Mouse (Mus musculus) lung, embryonic 16.5 days (tissue): ENCODE measurements at regions not wholly inside any gene's neighbourhood (a gene's known extent, or its start where the extent isn't known, plus 50 kb on each side); places are given as distances from the start of the nearest gene placed in this dataset.
"Not testable (repeated sequence)": the region's sequence is repeated elsewhere in the genome, so short reads cannot be mapped to it uniquely, and the experiment has no call there.

Source experiments
- ATAC-seq: fragments of 200-750 bp; cut with Nextera tagmentation; 2 replicates; pipeline ENCODE4 v1.8.0; 2017; ENCODE audit warnings: low read depth, mild to moderate bottlenecking, moderate library complexity
- H3K27ac ChIP-seq: fragments of 300-500 bp; sonication (generic); 2 replicates; pipeline ENCODE4 v1.5.1; 2014; ENCODE audit warnings: mild to moderate bottlenecking, control low read depth, low read length
- H3K27me3 ChIP-seq: fragments of 300-500 bp; sonication (generic); 2 replicates; pipeline ENCODE4 v1.6.1; 2014; ENCODE audit warnings: low read depth, low read length, mixed read lengths; ENCODE audit not compliant: control insufficient read depth, insufficient read depth
- H3K36me3 ChIP-seq: fragments of 300-500 bp; sonication (generic); 2 replicates; pipeline ENCODE4 v1.6.1; 2014; ENCODE audit warnings: low read length; ENCODE audit not compliant: control insufficient read depth, insufficient read depth
- H3K4me1 ChIP-seq: fragments of 300-500 bp; sonication (generic); replicated peaks from 2 replicates; pipeline ENCODE4 v1.6.1; 2014; ENCODE audit warnings: low read length, mixed read lengths; ENCODE audit not compliant: control insufficient read depth, insufficient read depth
- H3K4me2 ChIP-seq: fragments of 300-500 bp; sonication (generic); 2 replicates; pipeline ENCODE4 v1.6.1; 2014; ENCODE audit warnings: low read depth, low read length, control low read depth
- H3K4me3 ChIP-seq: fragments of 300-500 bp; sonication (generic); 2 replicates; pipeline ENCODE4 v1.5.1; 2014; ENCODE audit warnings: mild to moderate bottlenecking, low read length, control low read depth
- H3K9ac ChIP-seq: fragments of 300-500 bp; sonication (generic); 2 replicates; pipeline ENCODE4 v1.6.1; 2014; ENCODE audit warnings: low read length, control low read depth
- H3K9me3 ChIP-seq: fragments of 300-500 bp; sonication (generic); 2 replicates; pipeline ENCODE4 v1.6.1; 2016; ENCODE audit warnings: low read length; ENCODE audit not compliant: control insufficient read depth
- WGBS: fragments of 180-500 bp; shearing (Covaris S2); extraction: QIAGEN DNeasy Blood & Tissue Kit; methylation state at CpG from one replicate; pipeline ENCODE4 v1.1.7; 2014; 5-methylcytosine and 5-hydroxymethylcytosine counted together

DNA sequence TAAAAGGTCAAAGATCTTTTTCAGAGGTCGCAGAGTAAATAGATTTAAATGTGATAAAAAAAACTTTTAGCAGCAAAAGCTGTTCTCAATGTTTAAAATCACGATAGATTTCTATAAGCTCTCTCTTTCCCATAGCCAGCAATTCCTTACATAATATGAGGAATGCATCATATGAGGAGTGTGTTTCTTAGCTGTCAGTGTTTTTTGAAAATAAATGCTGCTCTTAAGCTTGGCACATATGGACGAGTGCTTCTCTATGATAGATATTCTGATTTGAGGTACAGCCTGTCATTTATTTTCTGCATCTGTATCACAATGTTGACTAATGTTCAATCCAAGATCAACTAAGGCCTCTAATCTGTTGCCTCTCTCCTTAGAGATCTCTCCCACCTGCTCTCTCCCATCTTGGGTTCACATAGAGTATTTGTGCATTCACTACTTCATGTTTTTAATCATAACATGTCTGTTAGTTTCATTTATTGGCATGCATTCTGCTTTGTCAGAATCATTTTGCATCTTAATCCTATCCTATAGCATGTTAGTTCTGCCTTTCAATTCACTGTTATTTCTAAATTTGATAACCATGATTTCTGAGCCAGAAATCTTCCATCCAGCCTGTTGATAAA lies 369.0 kb upstream of the Slc39a10 start:
- Histone ChIP-seq H3K36me3 (no peaks in the 10 kb centered on the region), H3K4me3 (no peak overlapping the region), H3K27ac (no peak overlapping the region), H3K9me3 (no peaks in the 10 kb centered on the region), H3K4me1 (no peaks in the 10 kb centered on the region), H3K4me2 (no peak overlapping the region), H3K27me3 (no peaks in the 10 kb centered on the region), H3K9ac (no peak overlapping the region)
- 58% methylated on average over 3 of the region's 3 CpGs for WGBS
- ATAC-seq, result no peak

DNA sequence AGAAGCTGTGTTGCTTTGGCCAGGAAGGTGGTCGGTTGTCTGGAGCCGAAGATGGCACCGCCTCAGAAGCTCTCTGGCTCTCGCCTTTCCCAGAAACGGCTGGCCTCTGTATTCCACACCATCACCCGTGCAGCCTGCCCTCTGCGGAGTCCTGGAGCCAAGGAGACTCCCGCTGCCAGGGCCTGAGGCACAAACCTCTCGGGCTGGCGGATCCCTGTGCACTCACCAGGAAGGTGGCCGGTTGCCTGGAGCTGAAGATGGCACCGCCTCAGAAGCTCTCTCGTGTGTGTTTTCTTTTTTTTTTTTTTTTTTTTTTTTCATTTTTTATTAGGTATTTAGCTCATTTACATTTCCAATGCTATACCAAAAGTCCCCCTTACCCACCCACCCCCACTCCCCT lies 358.1 kb upstream of the Slc39a10 start:
- not testable (repeated sequence) for H3K4me3 ChIP-seq, H3K9ac ChIP-seq, H3K36me3 ChIP-seq, ATAC-seq, H3K27me3 ChIP-seq, H3K9me3 ChIP-seq, H3K4me2 ChIP-seq, H3K27ac ChIP-seq, H3K4me1 ChIP-seq
- 84% methylated on average over 11 of the region's 13 CpGs for WGBS

DNA sequence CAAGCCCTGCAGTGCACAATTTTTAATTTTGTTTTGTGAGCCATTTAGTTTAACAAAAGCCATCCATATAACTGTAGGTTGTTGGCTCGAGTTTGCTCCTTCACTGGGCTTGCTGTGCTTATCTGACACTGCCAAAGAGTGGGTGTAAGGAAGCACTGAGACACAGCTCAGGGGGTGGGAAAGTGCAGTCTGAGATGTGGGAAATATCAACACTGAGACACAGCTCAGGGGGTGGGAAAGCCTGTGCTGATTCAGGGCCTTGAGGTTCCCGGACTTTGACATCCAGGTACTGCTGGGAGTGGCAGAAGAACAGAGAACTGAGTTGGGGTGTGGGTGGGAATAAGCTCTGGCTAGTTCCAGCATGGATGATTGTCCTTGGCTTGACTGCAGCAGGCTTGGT lies 324.4 kb upstream of the Slc39a10 start:
- Histone ChIP-seq H3K27ac (no peak overlapping the region), H3K27me3 (no peaks in the 10 kb centered on the region)

DNA sequence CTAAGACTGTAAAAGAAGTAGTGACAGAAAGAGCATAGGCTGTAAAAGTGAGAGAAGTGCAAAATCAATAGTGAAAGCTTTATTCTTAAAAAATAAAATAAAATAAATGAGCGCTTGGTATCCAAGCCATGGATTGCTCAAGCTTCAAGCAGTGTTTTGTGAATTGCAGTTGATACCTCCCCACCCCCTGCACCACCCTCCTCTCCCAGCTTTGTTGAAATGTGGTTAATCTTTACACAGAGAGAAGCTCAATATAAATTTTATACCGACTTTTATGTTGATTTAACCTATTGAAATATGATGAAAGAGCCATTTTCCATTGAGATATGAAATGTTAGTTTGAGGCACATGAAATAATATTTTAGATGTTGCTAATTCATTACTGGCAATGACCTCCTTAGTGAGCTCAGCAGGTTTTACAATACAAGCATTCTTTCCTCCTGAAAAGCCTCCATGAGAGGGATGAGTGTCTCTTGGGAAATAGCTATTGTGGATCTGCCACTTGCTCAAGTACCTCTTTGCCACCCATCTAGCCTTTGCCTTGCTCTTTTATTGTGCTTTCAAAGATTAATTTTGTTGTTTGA lies 323.9 kb upstream of the Slc39a10 start:
- H3K4me3 ChIP-seq, result no peak overlapping the region
- no peaks in the 10 kb centered on the region for H3K36me3 ChIP-seq
- H3K4me1 ChIP-seq, result no peaks in the 10 kb centered on the region
- H3K9ac ChIP-seq, result no peak overlapping the region
- ATAC-seq, result peak; percentile 67
- no peaks in the 10 kb centered on the region for H3K9me3 ChIP-seq
- no peak overlapping the region for H3K4me2 ChIP-seq
- H3K27ac ChIP-seq, result peak overlapping the region; percentile 25; the same call in 1 of the 2 replicates
- H3K27me3 ChIP-seq, result no peaks in the 10 kb centered on the region
- WGBS, result 48% methylated on average over 2 of the region's 2 CpGs

More for the DNA sequence above, 324.4 kb upstream of the Slc39a10 start:
- ATAC-seq, result peak; percentile 67
- H3K4me1 ChIP-seq, result no peaks in the 10 kb centered on the region
- WGBS, result 37% methylated on average over 2 of the region's 2 CpGs
- H3K9me3 ChIP-seq, result no peaks in the 10 kb centered on the region
- H3K36me3 ChIP-seq, result no peaks in the 10 kb centered on the region
- H3K9ac ChIP-seq, result no peak overlapping the region
- H3K4me2 ChIP-seq, result no peak overlapping the region
- no peak overlapping the region for H3K4me3 ChIP-seq

DNA sequence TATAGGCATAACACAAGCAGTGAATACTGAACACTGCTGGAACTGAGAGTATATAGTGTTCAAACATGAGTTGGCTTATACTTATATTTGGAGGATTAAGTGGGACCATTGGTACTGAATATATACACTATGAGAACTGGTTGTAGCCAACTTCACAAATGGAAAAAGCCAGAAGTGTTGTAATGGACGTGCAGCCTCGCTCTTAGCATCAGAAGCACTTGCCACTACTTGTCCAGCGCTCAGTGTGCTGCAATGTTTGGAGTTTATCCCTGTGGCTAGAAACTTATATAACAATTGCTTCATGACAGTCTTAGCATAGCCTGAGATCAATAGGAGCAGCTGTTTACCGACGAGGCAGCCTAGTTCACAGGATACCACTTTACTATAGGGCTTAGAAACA lies 320.8 kb upstream of the Slc39a10 start:
- no peak overlapping the region for H3K27ac ChIP-seq
- no peaks in the 10 kb centered on the region for H3K36me3 ChIP-seq
- H3K9me3 ChIP-seq, result no peaks in the 10 kb centered on the region
- H3K4me2 ChIP-seq, result no peak overlapping the region
- no peaks in the 10 kb centered on the region for H3K27me3 ChIP-seq
- no peak overlapping the region for H3K4me3 ChIP-seq
- no peaks in the 10 kb centered on the region for H3K4me1 ChIP-seq
- ATAC-seq, result no peak
- WGBS, result 79% methylated on average over 5 of the region's 5 CpGs
- no peak overlapping the region for H3K9ac ChIP-seq

DNA sequence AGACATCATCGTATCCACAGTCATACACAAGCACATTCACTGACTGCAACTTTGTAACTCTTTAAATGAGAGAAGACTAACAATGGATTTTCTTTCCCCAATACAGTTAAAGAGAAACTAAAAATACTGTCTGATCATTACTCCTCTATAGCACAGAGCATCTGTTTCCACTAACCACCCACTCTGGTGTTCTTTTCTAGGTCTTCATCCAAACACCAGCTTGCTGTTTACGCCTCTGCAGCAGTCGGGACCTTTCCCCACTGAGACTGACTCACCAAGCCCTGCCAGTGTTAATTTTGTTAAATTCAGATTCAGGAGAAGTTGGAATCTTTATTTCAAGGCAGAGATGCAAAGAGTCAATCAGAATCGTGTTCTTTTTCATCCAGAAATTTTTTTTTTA lies 300.3 kb upstream of the Slc39a10 start:
- Histone ChIP-seq H3K4me2 (no peak overlapping the region), H3K27ac (no peak overlapping the region), H3K9me3 (no peaks in the 10 kb centered on the region), H3K36me3 (no peaks in the 10 kb centered on the region), H3K9ac (no peak overlapping the region), H3K4me3 (no peak overlapping the region), H3K4me1 (no peaks in the 10 kb centered on the region), H3K27me3 (no peaks in the 10 kb centered on the region)
- 75% methylated on average over 4 of the region's 4 CpGs for WGBS
- no peak for ATAC-seq

DNA sequence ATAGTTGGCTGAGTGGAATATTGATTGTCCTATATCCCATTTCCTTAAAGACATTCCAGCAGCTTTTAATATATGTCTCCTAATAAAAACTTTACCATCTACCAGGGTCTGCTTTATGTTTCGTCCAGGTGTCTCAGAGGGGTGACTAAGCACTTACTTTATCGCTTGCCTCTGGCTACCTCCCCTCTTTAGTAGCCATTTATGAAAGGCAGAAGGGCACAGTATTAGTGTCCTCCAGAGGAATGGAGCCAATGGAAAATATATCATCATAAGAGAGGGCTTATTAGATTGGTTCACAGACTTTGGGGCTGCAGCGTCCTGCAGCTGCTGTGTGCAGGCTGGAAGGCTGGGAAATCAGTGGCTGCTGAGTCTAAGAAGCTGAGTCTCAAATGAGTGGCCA lies 271.8 kb upstream of the Slc39a10 start:
- H3K4me1 ChIP-seq, result no peaks in the 10 kb centered on the region
- H3K9ac ChIP-seq, result no peak overlapping the region
- no peak overlapping the region for H3K4me2 ChIP-seq
- H3K27ac ChIP-seq, result no peak overlapping the region
- WGBS, result 82% methylated on average over 3 of the region's 3 CpGs
- H3K27me3 ChIP-seq, result no peaks in the 10 kb centered on the region
- no peak overlapping the region for H3K4me3 ChIP-seq
- H3K36me3 ChIP-seq, result no peaks in the 10 kb centered on the region
- ATAC-seq, result no peak
- no peaks in the 10 kb centered on the region for H3K9me3 ChIP-seq

DNA sequence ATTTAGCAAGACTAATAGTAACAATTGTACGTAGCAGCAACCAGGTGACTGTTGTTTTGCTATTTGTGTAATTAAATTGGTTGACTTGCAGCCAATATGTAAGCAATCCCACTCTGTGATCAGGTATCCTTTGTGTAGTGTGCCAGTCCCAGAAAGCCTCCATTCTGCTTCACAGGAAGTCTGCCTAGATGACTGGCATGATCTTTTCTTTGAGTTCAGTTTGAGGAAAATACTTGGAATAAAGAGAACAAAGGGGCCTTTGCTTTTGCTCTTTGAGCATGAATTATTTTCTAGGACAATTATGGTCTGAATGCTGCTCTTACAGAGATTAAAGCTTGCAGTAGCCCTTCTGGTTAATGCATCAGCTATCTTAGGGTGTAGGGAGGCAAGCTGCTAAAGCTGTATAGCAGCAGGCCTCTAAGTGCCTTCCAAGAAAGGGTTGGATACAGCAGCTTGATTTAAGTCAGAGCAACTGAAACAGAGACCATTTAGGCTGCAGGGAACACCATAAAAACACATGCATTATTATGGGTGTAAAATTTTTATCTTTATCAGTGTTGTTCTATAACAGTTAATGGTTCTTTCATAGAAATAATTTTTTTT lies 271.3 kb upstream of the Slc39a10 start:
- no peak overlapping the region for H3K9ac ChIP-seq
- H3K4me2 ChIP-seq, result no peak overlapping the region
- no peaks in the 10 kb centered on the region for H3K36me3 ChIP-seq
- H3K27ac ChIP-seq, result no peak overlapping the region
- H3K27me3 ChIP-seq, result no peaks in the 10 kb centered on the region
- no peak overlapping the region for H3K4me3 ChIP-seq
- no peaks in the 10 kb centered on the region for H3K9me3 ChIP-seq
- WGBS, result 81% methylated on average over 1 of the region's 1 CpGs
- ATAC-seq, result no peak
- H3K4me1 ChIP-seq, result no peaks in the 10 kb centered on the region

DNA sequence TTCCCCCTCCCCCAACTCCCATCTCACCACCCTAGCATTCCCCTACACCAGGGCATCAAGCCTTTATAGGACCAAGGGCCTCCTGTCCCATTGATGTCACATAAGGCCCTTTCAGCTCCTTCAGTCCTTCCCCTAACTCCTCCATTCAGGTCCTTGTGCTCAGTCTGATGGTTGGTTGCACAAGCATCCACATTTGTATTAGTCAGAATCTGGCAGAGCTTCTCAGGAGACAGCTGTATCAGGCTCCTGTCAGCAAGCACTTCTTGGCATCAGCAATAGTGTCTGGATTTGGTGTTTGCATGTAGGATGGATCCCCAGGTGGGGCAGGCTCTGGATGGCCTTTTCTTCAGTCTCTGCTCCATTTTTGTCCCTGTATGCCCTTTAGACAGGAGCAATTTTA lies 237.4 kb upstream of the Slc39a10 start:
- not testable (repeated sequence) for ATAC-seq, H3K4me3 ChIP-seq, H3K9me3 ChIP-seq, H3K9ac ChIP-seq, H3K36me3 ChIP-seq, H3K4me2 ChIP-seq, H3K27me3 ChIP-seq, H3K4me1 ChIP-seq, H3K27ac ChIP-seq
